ENCODE assay signal across 16 mouse cellular contexts in genomic region chr9:111146216-111146798, GRCm38 (mm10). TPM values are rescaled to one million over a fixed set of nuclear protein-coding genes. Genes with fewer than 3 reads are reported as not detected.
DNase-seq lines count a peak whose midpoint lies in the region; ATAC-seq and TF ChIP-seq lines count a peak whose summit lies in the region.
"Had no signal": no experiment of that assay in that cellular context is flagged by ENCODE, and none has a peak within 500 bp of the region (broad histone marks: within the 10 kb centered on the region; RNA-seq: fewer than 3 reads in every experiment).

No protein-coding gene starts in this region.

- H3K9me3 ChIP-seq in heart, embryonic 10.5 days = no peaks in the 10 kb centered on the region
- H3K9me3 ChIP-seq in lung, postnatal 0 days (ENCODE audit: low read length) = no peaks in the 10 kb centered on the region
- H3K9me3 ChIP-seq: forebrain, embryonic 12.5 days had no signal

- no peak overlapping the region for H3K9ac ChIP-seq in lung, postnatal 0 days (replicated peaks; ENCODE audit: low read depth)
- H3K9ac ChIP-seq: forebrain, embryonic 12.5 days; lung, embryonic 14.5 days had no signal

- H3K4me2 ChIP-seq in lung, postnatal 0 days (replicated peaks; ENCODE audit: low read depth, low read length) = no peak overlapping the region
- H3K4me2 ChIP-seq: forebrain, embryonic 12.5 days; lung, embryonic 14.5 days had no signal

- H3K36me3 ChIP-seq in heart, embryonic 10.5 days = peaks cover 15% of the 10 kb centered on the region
- H3K36me3 ChIP-seq in lung, postnatal 0 days (ENCODE audit: insufficient read depth, low read length) = no peaks in the 10 kb centered on the region

- no peak for DNase-seq in heart, embryonic 10.5 days (ENCODE audit: low spot score)
- DNase-seq in heart, postnatal 14 days = no peak
- peak; percentile 32 for DNase-seq in lung, postnatal 0 days (ENCODE audit: low spot score)
- no peak for DNase-seq in lung, postnatal 10 days
- DNase-seq in urinary bladder, postnatal 10 days (ENCODE audit: low spot score) = no peak
- DNase-seq in urinary bladder, adult 18-20 months (ENCODE audit: low spot score in 2 of 2) = no peak
- DNase-seq: cerebellum, postnatal 36 days; heart, postnatal 4 days; kidney, postnatal 4 days; lung, embryonic 14.5 days; right cerebral cortex, postnatal 14 days; thymus, postnatal 14 days had no signal

- no peak overlapping the region for H3K4me3 ChIP-seq in heart, embryonic 10.5 days
- no peak overlapping the region for H3K4me3 ChIP-seq in lung, postnatal 0 days (ENCODE audit: low read depth, low read length)
- H3K4me3 ChIP-seq: forebrain, embryonic 12.5 days had no signal

- H3K27ac ChIP-seq in heart, embryonic 10.5 days = peak overlapping the region; percentile 59; the same call in 1 of the 2 replicates
- H3K27ac ChIP-seq in lung, postnatal 0 days (ENCODE audit: low read length) = peak overlapping the region; percentile 72
- H3K27ac ChIP-seq: forebrain, embryonic 12.5 days had no signal

- TF ChIP-seq EP300 in lung, postnatal 0 days (IDR thresholded peaks at IDR 0.05) = no peak

- ATAC-seq in lung, postnatal 0 days = no peak
- ATAC-seq in granulocyte monocyte progenitor cell, adult 5-6 weeks (replicated peaks; ENCODE audit: poor library complexity, severe bottlenecking) = peak; percentile 86
- ATAC-seq in monocyte, adult 5-6 weeks (replicated peaks; ENCODE audit: insufficient number of reproducible peaks, low FRiP score, low TSS enrichment, poor library complexity, severe bottlenecking) = peak; percentile 85
- ATAC-seq: intestine, postnatal 0 days had no signal

- TF ChIP-seq CTCF in lung, postnatal 0 days (IDR thresholded peaks at IDR 0.05) = no peak

- peaks cover 48% of the 10 kb centered on the region for H3K4me1 ChIP-seq in heart, embryonic 10.5 days
- H3K4me1 ChIP-seq in lung, postnatal 0 days (ENCODE audit: insufficient read depth, low read depth, low read length) = peaks cover 30% of the 10 kb centered on the region
- H3K4me1 ChIP-seq: forebrain, embryonic 12.5 days had no signal

- WGBS in heart, embryonic 10.5 days = 81% methylated on average over 7 of the region's 7 CpGs
- 75% methylated on average over 7 of the region's 7 CpGs for WGBS in lung, postnatal 0 days

- no peaks in the 10 kb centered on the region for H3K27me3 ChIP-seq in heart, embryonic 10.5 days (ENCODE audit: insufficient read depth, poor library complexity, severe bottlenecking)
- H3K27me3 ChIP-seq in lung, postnatal 0 days (replicated peaks; ENCODE audit: insufficient read depth, low read length) = no peaks in the 10 kb centered on the region
- H3K27me3 ChIP-seq: forebrain, embryonic 12.5 days had no signal

- intact Hi-C loops in heart, postnatal 14 days (cut with DNase I) = no loop called here

RNA-seq across cellular contexts. Expression of gene Lrrfip2, which starts 28.9 kb away (rescaled TPM):
- polyA plus RNA-seq in heart, embryonic 10.5 days (2016; fragmentation: Nextera tagmentation; extraction: Ambion mirVana) = 50.9 and 51.3 TPM in 2 replicates
- total RNA-seq in heart, postnatal 14 days (2021) = 10 to 100 TPM; 85.8 to 86.9 TPM
- polyA plus RNA-seq in lung, postnatal 0 days (2015; fragmentation: Nextera tagmentation; extraction: Ambion mirVana) = 47.7 and 54.2 TPM in 2 replicates
- total RNA-seq in granulocyte monocyte progenitor cell, adult 5-6 weeks (2014; fragmentation: Nextera tagmentation) = 34.0 and 37.9 TPM in 2 replicates
- 75.1 and 86.0 TPM in 2 replicates for total RNA-seq in granulocyte monocyte progenitor cell, adult 5-6 weeks (2017)
- 154 to 232 TPM (median 168 TPM) in 3 replicates for total RNA-seq in monocyte, adult 5-6 weeks (2017)
